Mouse (Mus musculus) bone marrow macrophage, adult 2 months (primary cell): ENCODE results near the gene Styxl1.

Experiments used
- CTCF ChIP-seq: IDR thresholded peaks from 2 replicates; pipeline ENCODE4 v1.5.1; 2012; ENCODE audit warnings: low read depth, mild to moderate bottlenecking, low read length, moderate library complexity
- POLR2A ChIP-seq: IDR thresholded peaks from 2 replicates; pipeline ENCODE4 v1.6.1; 2012; ENCODE audit warnings: mild to moderate bottlenecking, low read depth, low read length, borderline replicate concordance

- TF ChIP-seq CTCF (no peak), POLR2A (no peak)
These were observed 64.6 kb downstream of the Styxl1 start for GRCm38 (mm10) chr5:135713441-135714218.
